Mouse (Mus musculus) E14TG2a.4 (cell line): ENCODE data around the gene Mylk.

Experiments used
- H3K27me3 ChIP-seq: 2 replicates; pipeline ENCODE4 v1.6.1; 2014; ENCODE audit warnings: low read length, control low read depth; ENCODE audit not compliant: insufficient read depth
- H3K36me3 ChIP-seq: 2 replicates; pipeline ENCODE4 v1.6.1; 2014; ENCODE audit warnings: low read length, control low read depth; ENCODE audit not compliant: insufficient read depth
- H3K4me1 ChIP-seq: replicated peaks from 2 replicates; pipeline ENCODE4 v1.6.1; 2014; ENCODE audit warnings: low read depth, low read length, control low read depth
- H3K4me3 ChIP-seq: replicated peaks from 2 replicates; pipeline ENCODE4 v1.5.1; 2014; ENCODE audit warnings: mild to moderate bottlenecking, low read length
- H3K9me3 ChIP-seq: 2 replicates; pipeline ENCODE4 v1.6.1; 2014; ENCODE audit warnings: low read length, control low read depth
- CTCF ChIP-seq: conservative IDR thresholded peaks from 2 replicates; pipeline ENCODE4 v1.5.1; 2014; ENCODE audit warnings: low read length
- NANOG ChIP-seq: IDR thresholded peaks from 2 replicates; pipeline ENCODE4 v1.6.1; 2014; ENCODE audit warnings: borderline replicate concordance, low read length, mixed read lengths
- POU5F1 ChIP-seq: IDR thresholded peaks from 2 replicates; pipeline ENCODE4 v1.6.1; 2014; ENCODE audit warnings: low read length, borderline replicate concordance

The Mylk gene

DNA sequence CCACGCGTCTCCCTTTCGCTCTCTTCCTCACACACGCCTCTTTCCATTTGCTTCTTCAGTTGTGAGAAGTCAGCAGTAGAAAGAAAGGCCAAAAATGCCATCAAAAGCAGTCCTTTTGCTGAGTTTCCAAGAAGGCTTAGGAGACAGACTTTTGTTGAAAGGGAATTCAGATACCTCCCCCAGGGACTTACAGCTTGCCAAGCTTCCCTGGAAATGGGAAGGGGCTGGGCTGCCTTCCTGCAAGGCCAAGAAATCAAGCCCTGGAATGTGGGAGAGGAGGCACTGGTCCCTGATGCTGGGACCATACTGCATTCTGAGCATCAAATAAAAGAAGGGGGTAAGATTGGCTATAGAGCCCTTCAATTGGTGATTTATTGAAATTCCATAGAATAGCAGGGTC, 159.9 kb downstream of the Mylk start:
- H3K36me3 ChIP-seq: no peaks in the 10 kb centered on the region
- no peak overlapping the region for H3K4me3 ChIP-seq
- TF ChIP-seq NANOG (no peak), CTCF (no peak)
- peaks cover 27% of the 10 kb centered on the region for H3K27me3 ChIP-seq
- H3K9me3 ChIP-seq: no peaks in the 10 kb centered on the region
- no peaks in the 10 kb centered on the region for H3K4me1 ChIP-seq

DNA sequence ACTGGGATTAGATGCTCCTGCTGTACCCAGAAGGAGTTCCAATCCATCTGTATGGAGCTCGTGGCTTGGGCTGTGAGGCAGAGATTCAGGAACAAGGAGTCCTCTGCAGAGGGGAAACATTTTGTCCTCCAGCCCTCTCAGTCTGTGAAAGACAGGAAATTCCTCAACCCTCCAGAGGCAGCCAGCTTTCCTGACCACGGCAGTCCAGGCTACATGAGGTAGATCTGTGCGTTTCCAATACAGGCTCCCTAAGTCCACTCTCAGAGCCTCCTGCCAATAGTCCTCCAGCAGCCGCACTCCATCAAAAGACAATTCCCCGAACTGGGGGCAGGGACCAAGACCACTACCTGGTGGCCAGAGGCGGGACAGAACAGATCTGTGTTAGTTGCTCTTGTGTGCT, 164.4 kb downstream of the Mylk start:
- Histone ChIP-seq H3K4me1 (peaks cover 7% of the 10 kb centered on the region), H3K27me3 (peaks cover 12% of the 10 kb centered on the region), H3K9me3 (no peaks in the 10 kb centered on the region), H3K4me3 (no peak overlapping the region), H3K36me3 (no peaks in the 10 kb centered on the region)
- TF ChIP-seq CTCF: no peak
- TF ChIP-seq NANOG: no peak
- TF ChIP-seq POU5F1: no peak

- Histone ChIP-seq H3K4me3 (no peak overlapping the region), H3K9me3 (no peaks in the 10 kb centered on the region), H3K36me3 (no peaks in the 10 kb centered on the region), H3K4me1 (peaks cover 12% of the 10 kb centered on the region), H3K27me3 (peaks cover 19% of the 10 kb centered on the region)
- TF ChIP-seq POU5F1: no peak
- TF ChIP-seq CTCF: no peak
These were observed 172.4 kb downstream of the Mylk start for GRCm38 (mm10) chr16:34917373-34917900.

DNA sequence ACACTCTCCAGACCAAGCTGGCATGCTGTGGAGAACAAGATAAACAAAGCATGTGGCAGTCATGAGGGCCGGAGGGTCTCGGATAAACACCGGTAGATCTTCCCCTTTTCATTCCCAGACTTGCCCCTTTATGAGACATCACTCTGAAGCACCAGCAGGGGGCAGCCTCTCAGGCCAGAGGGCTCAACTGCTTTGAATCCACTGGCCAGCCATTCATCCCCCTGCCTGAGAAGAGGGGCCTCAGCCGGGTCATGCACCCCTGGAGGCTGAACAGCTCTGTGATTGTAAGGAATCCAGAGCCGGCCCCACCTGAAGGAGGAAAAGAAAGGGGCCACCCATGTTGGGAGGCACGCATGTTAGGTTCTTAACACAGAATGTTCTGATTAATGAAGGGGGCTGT, 175.2 kb downstream of the Mylk start:
- Histone ChIP-seq H3K9me3 (no peaks in the 10 kb centered on the region), H3K27me3 (peaks cover 30% of the 10 kb centered on the region), H3K4me3 (no peak overlapping the region), H3K4me1 (peaks cover 6% of the 10 kb centered on the region; the same call in 1 of the 2 replicates), H3K36me3 (no peaks in the 10 kb centered on the region)
- no peak for TF ChIP-seq NANOG
- TF ChIP-seq CTCF: peak; percentile 73
- TF ChIP-seq POU5F1: no peak

GRCm38 (mm10) chr16:34920868-34921267, 175.9 kb downstream of the Mylk start:
- Histone ChIP-seq H3K4me1 (peaks cover 6% of the 10 kb centered on the region; the same call in 1 of the 2 replicates), H3K36me3 (no peaks in the 10 kb centered on the region), H3K4me3 (no peak overlapping the region), H3K9me3 (no peaks in the 10 kb centered on the region), H3K27me3 (peaks cover 34% of the 10 kb centered on the region)
- TF ChIP-seq NANOG (no peak), POU5F1 (no peak), CTCF (no peak)

DNA sequence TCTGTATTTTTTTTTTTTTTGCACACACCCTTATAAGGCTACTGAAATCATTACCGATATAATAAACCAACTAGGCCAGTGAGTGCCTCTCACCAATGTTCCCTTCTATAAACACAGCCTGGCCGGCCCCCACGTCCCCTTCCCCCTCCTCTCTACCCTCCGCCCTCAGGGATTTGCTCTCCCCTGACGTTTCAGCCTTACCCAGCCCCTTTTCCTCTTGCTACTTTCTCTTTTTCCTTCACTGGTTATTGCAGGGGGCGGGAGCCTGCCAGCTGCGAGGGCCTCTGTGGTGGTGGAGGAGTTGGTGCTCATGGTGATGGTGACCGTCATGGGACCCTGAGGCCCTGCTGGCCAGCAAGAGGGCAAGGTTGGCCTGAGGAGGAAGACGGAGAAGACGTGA, 176.3 kb downstream of the Mylk start:
- H3K4me3 ChIP-seq: no peak overlapping the region
- peaks cover 34% of the 10 kb centered on the region for H3K27me3 ChIP-seq
- peaks cover 6% of the 10 kb centered on the region; the same call in 1 of the 2 replicates for H3K4me1 ChIP-seq
- TF ChIP-seq NANOG (no peak), POU5F1 (no peak), CTCF (no peak)
- H3K9me3 ChIP-seq: no peaks in the 10 kb centered on the region
- H3K36me3 ChIP-seq: no peaks in the 10 kb centered on the region

- H3K4me1 ChIP-seq: peaks cover 6% of the 10 kb centered on the region; the same call in 1 of the 2 replicates
- peaks cover 41% of the 10 kb centered on the region for H3K27me3 ChIP-seq
- TF ChIP-seq NANOG (no peak), CTCF (no peak), POU5F1 (no peak)
- H3K4me3 ChIP-seq: no peak overlapping the region
- no peaks in the 10 kb centered on the region for H3K36me3 ChIP-seq
- H3K9me3 ChIP-seq: no peaks in the 10 kb centered on the region; the same call in 1 of the 2 replicates
These were observed 178.6 kb downstream of the Mylk start for GRCm38 (mm10) chr16:34923630-34924029.

- TF ChIP-seq NANOG (no peak), POU5F1 (no peak), CTCF (no peak)
- H3K9me3 ChIP-seq: no peaks in the 10 kb centered on the region; the same call in 1 of the 2 replicates
- H3K27me3 ChIP-seq: peaks cover 40% of the 10 kb centered on the region
- peaks cover 7% of the 10 kb centered on the region for H3K4me1 ChIP-seq
- H3K4me3 ChIP-seq: no peak overlapping the region
- no peaks in the 10 kb centered on the region for H3K36me3 ChIP-seq
These were observed 179.3 kb downstream of the Mylk start for GRCm38 (mm10) chr16:34924324-34924723.

DNA sequence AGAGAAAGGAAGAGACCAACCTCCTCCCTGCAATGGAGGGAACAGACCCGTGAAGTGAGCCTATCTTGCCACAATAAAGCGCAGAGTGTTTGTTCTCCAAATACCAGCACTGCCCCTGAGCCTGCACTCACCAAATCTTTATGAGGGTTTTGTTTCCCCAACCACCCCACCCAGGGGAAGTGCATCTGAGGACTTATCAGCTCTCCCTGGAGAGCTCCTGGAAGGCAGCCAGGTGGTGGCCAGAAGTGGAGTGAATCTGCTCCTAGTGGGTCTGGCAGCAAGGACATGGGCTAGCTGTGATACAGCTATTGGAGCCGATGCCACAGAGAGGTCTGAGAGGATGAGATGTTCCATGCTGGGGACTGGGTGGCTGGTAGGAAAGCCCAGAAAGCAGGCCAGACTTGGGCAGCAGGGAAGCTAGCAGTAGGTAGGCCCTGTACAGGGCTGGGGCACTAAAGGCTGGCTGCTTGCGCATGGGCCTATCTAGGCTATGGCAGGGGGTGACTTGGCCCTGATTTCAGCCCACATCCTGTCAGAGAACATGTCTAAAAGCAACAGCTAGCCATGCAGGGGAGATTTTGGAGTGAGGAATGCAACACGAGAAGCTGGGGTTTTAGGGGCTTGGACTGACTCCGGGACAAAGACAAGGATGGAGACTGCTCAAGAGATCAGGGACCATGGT, 180.1 kb downstream of the Mylk start:
- TF ChIP-seq POU5F1 (no peak), NANOG (no peak), CTCF (no peak)

More for the DNA sequence above, 180.1 kb downstream of the Mylk start:
- no peaks in the 10 kb centered on the region for H3K36me3 ChIP-seq
- H3K27me3 ChIP-seq: peaks cover 36% of the 10 kb centered on the region
- no peak overlapping the region for H3K4me3 ChIP-seq
- H3K9me3 ChIP-seq: no peaks in the 10 kb centered on the region; the same call in 1 of the 2 replicates
- H3K4me1 ChIP-seq: peaks cover 12% of the 10 kb centered on the region
